Mouse (Mus musculus) CD8-positive naive resting alpha-beta T cell, adult 2 months (primary cell): ENCODE measurements around the gene Hdac4.

Experiments
- DNase-seq, 2 experiments: peaks; one replicate each; pipeline ENCODE4 v3.0.0; 2022; ENCODE audit warnings: low read depth in 2 of 2, low spot score in 2 of 2

Hdac4 gene

GRCm38 (mm10) chr1:91923567-91923966 lies 271.9 kb downstream of the Hdac4 start:
- DNase-seq: no peak

- no peak for DNase-seq
Observed at GRCm38 (mm10) chr1:91922235-91923152, 273.0 kb downstream of the Hdac4 start.

GRCm38 (mm10) chr1:91921702-91922101 lies 273.8 kb downstream of the Hdac4 start:
- no peak for DNase-seq

- DNase-seq: no peak
Observed at GRCm38 (mm10) chr1:91921279-91921678, 274.2 kb downstream of the Hdac4 start.

- DNase-seq: no peak
Observed at GRCm38 (mm10) chr1:91920038-91920589, 275.4 kb downstream of the Hdac4 start.

GRCm38 (mm10) chr1:91918257-91918800 lies 277.2 kb downstream of the Hdac4 start:
- no peak for DNase-seq

- no peak for DNase-seq
Observed at GRCm38 (mm10) chr1:91917596-91917995, 277.9 kb downstream of the Hdac4 start.

- DNase-seq: no peak
Observed at GRCm38 (mm10) chr1:91915961-91916360, 279.5 kb downstream of the Hdac4 start.

- DNase-seq: no peak
Observed at GRCm38 (mm10) chr1:91914648-91915047, 280.9 kb downstream of the Hdac4 start.

GRCm38 (mm10) chr1:91913850-91914249 lies 281.6 kb downstream of the Hdac4 start:
- DNase-seq: peak; percentile 33 to 45

- no peak for DNase-seq
Observed at GRCm38 (mm10) chr1:91912227-91913119, 283.0 kb downstream of the Hdac4 start.

GRCm38 (mm10) chr1:91905268-91905667 lies 290.2 kb downstream of the Hdac4 start:
- DNase-seq: no peak

- no peak for DNase-seq
Observed at GRCm38 (mm10) chr1:91903241-91903981, 292.1 kb downstream of the Hdac4 start.

- peak in 1 of 2 experiments; percentile 12 for DNase-seq
Observed at GRCm38 (mm10) chr1:91897078-91897477, 298.4 kb downstream of the Hdac4 start.

- no peak for DNase-seq
Observed at GRCm38 (mm10) chr1:91894286-91894685, 301.2 kb downstream of the Hdac4 start.

- DNase-seq: no peak
Observed at GRCm38 (mm10) chr1:91893598-91893997, 301.9 kb downstream of the Hdac4 start.

GRCm38 (mm10) chr1:91883115-91883514 lies 312.4 kb downstream of the Hdac4 start:
- DNase-seq: no peak

GRCm38 (mm10) chr1:91880899-91881298 lies 314.6 kb downstream of the Hdac4 start:
- no peak for DNase-seq

GRCm38 (mm10) chr1:91880156-91880555 lies 315.3 kb downstream of the Hdac4 start:
- DNase-seq: no peak
